Mouse (Mus musculus) bone marrow macrophage, adult 2 months (primary cell): ENCODE data around the gene Sec31a. TPM values are rescaled to one million over a fixed set of nuclear protein-coding genes. Genes with fewer than 3 reads are reported as not detected.

ENCODE experiments used
- H3K27ac ChIP-seq: 2 replicates; pipeline ENCODE4 v1.5.1; 2012; ENCODE audit warnings: low read depth, low read length; ENCODE audit not compliant: insufficient read depth
- H3K4me1 ChIP-seq: 2 replicates; pipeline ENCODE4 v1.6.1; 2012; ENCODE audit warnings: low read length; ENCODE audit not compliant: control insufficient read depth, insufficient read depth
- H3K4me3 ChIP-seq: 2 replicates; pipeline ENCODE4 v1.5.1; 2012; ENCODE audit warnings: mild to moderate bottlenecking, low read length, moderate library complexity; ENCODE audit not compliant: insufficient read depth
- CTCF ChIP-seq: IDR thresholded peaks from 2 replicates; pipeline ENCODE4 v1.5.1; 2012; ENCODE audit warnings: low read depth, mild to moderate bottlenecking, low read length, moderate library complexity
- POLR2A ChIP-seq: IDR thresholded peaks from 2 replicates; pipeline ENCODE4 v1.6.1; 2012; ENCODE audit warnings: mild to moderate bottlenecking, low read depth, low read length, borderline replicate concordance
- polyA plus RNA-seq: library from polyadenylated mRNA; stranded (reverse); fragments of >200 nt; gene quantifications from 2 replicates; pipeline ENCODE4 v1.2.4, GENCODE M21; 2012; ENCODE audit not compliant: missing spikeins, insufficient read depth, insufficient read length

Gene Sec31a
- polyA plus RNA-seq, 1 experiment = 79.8 TPM

DNA sequence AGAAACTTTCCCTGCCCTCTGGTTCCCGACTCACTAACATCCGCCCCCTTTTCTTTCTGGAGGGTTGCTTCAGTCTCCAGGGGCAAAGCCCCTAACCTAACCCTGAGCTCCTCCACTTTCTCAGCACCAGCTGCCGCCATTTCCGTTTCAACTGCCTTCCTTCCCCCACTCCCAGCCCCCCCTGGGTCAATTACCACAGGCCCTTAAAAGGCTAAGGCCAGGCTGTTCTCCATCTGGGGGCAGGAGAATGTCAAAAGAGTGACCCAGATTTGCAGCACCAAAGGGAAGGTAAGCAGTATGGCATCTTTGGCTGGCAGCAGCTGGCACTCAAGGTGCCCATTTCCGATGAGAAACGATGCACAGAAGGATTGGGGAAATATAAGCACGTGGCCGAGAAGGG lies 57.7 kb downstream of the Sec31a start:
- Histone ChIP-seq H3K4me3 (no peak overlapping the region), H3K4me1 (peaks cover 6% of the 10 kb centered on the region; the same call in 1 of the 2 replicates), H3K27ac (no peak overlapping the region)
- TF ChIP-seq CTCF = no peak
- TF ChIP-seq POLR2A = no peak

GRCm38 (mm10) chr5:100354644-100355043 lies 61.4 kb downstream of the Sec31a start:
- TF ChIP-seq POLR2A (no peak), CTCF (no peak)
- no peak overlapping the region for H3K4me3 ChIP-seq
- H3K27ac ChIP-seq = no peak overlapping the region
- H3K4me1 ChIP-seq = peaks cover 4% of the 10 kb centered on the region

DNA sequence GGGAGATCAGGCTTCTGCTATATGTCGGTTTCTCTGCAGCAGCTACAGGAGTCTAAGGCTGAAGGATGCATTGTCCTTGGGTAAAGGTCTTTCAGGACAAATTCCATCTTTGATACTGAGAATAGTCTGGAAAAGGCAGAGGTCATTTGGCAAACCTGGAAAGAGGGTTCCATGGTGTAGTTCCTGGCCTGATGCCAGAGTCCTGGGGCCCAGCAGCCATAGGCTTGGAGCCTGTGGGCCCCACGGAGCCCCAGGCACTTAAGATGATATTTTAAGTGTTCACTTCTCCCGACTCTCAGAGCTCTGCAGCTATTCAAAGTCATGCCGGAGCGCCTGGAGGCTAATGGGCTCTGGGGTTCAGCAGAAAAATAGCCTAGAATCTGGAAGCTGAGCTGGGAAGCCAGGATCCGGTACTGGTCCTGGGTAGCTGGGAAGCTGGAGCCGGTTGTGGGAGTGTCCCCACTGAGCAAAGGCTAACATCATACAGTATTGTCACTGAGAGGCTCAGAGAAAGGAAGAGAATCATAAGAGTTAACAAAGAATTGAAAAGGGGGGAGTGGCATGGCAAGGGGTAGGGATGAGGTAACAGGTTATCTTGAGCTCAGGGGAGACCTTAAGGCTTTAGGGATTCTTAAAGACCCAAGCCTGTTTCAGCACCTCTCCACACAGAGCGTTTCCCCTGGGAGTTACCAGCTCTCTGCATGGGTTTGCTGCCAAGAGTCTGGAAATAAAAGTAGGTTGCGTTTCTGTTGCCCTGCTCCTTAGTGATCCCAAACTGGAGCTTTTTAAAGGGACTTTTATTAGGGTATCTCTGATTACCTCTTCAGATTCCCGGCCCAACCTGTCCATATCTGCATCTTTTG lies 62.8 kb downstream of the Sec31a start:
- no peak for TF ChIP-seq POLR2A
- no peak for TF ChIP-seq CTCF
- no peak overlapping the region for H3K27ac ChIP-seq
- no peak overlapping the region for H3K4me3 ChIP-seq
- peaks cover 11% of the 10 kb centered on the region for H3K4me1 ChIP-seq

DNA sequence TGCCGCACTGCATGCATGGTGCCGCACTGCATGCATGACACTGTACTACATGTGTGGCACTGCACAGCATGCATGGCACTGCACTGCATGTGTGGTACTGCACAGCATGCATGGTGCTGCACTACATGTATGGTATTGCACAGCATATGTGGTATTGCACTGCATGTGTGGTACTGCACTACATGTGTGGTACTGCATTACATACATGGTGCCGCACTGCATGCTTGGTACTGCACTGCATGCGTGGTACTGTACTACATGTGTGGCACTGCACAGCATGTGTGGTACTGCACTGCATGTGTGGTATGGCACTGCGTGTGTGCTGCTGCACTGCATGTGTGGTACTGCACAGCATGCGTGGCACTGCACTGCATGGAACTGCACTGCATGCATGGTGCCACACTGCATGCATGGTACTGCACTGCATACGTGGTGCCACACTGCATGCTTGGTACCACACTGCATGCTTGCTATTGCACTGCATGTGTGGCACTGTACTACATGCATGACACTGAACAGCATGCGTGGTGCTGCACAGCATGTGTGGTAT lies 65.1 kb downstream of the Sec31a start:
- no peak overlapping the region for H3K4me3 ChIP-seq
- H3K27ac ChIP-seq = no peak overlapping the region
- TF ChIP-seq POLR2A (no peak), CTCF (no peak)
- H3K4me1 ChIP-seq = peaks cover 11% of the 10 kb centered on the region

- Histone ChIP-seq H3K27ac (no peak overlapping the region), H3K4me1 (peaks cover 11% of the 10 kb centered on the region), H3K4me3 (no peak overlapping the region)
- TF ChIP-seq CTCF = no peak
Observed at GRCm38 (mm10) chr5:100349287-100350215, 66.5 kb downstream of the Sec31a start.

- peaks cover 13% of the 10 kb centered on the region for H3K4me1 ChIP-seq
- no peak for TF ChIP-seq CTCF
- no peak for TF ChIP-seq POLR2A
- no peak overlapping the region for H3K4me3 ChIP-seq
- H3K27ac ChIP-seq = no peak overlapping the region
Observed at GRCm38 (mm10) chr5:100345118-100345517, 70.9 kb downstream of the Sec31a start.

DNA sequence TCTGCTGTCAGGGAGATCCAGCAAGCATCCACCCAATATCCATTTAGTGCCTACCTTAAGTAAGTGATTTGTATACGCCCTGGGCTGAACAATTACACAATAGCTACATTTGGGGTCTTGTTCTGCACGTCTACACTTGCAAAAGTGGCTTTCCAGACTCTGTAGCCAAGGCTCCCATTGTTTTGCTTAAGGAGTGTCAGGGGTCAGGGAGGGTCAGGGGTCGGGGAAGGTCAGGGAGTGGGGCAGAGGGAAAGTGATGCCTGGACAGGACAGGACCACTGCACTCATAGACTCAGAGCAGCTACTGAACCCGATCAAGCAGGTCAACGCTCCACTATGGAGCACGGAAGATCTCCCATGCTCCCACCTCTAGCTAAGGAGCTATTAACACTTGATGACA lies 72.9 kb downstream of the Sec31a start:
- H3K4me1 ChIP-seq = 0 out of 2 replicates have a peak, but pooled peaks cover 2% of the 10 kb centered on the region
- no peak for TF ChIP-seq POLR2A
- TF ChIP-seq CTCF = no peak
- H3K27ac ChIP-seq = no peak overlapping the region
- no peak overlapping the region for H3K4me3 ChIP-seq

DNA sequence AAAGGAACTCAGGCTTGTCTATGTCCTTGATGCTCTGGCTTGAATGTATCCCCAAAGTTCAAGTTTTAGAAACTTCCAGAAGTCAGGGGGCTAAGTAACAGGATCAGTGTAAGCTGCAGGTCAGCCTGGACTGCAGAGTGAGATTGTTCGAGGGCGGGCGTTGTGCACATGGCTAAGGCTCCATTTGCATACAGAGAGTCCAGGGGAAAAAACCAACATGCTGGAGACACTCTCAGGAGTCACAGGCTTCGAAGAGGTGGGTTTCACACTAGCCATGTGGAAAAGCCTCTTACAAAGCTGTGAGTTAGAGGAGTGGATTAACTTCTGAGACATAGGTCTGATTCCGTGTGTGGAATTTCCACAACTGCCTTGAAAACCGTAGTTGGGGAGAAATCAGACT lies 73.6 kb downstream of the Sec31a start:
- H3K4me3 ChIP-seq = no peak overlapping the region
- H3K4me1 ChIP-seq = 0 out of 2 replicates have a peak, but pooled peaks cover 2% of the 10 kb centered on the region
- TF ChIP-seq POLR2A = no peak
- TF ChIP-seq CTCF = no peak
- no peak overlapping the region for H3K27ac ChIP-seq

- no peak overlapping the region for H3K4me3 ChIP-seq
- H3K27ac ChIP-seq = no peak overlapping the region
- TF ChIP-seq POLR2A (no peak), CTCF (no peak)
- H3K4me1 ChIP-seq = 0 out of 2 replicates have a peak, but pooled peaks cover 2% of the 10 kb centered on the region
Observed at GRCm38 (mm10) chr5:100341042-100341441, 75.0 kb downstream of the Sec31a start.
